Mouse (Mus musculus) G1E (cell line): Measurements from ENCODE around the gene Scaf1.

Source experiments
- CTCF ChIP-seq: IDR thresholded peaks from 2 replicates; pipeline ENCODE4 v1.5.1; 2012; ENCODE audit warnings: low read depth, low read length, inconsistent platforms, mixed read lengths
- GATA1 ChIP-seq: IDR thresholded peaks from 2 replicates; pipeline ENCODE4 v1.6.1; 2012; ENCODE audit warnings: borderline replicate concordance, low read length, inconsistent platforms, mixed read lengths
- TAL1 ChIP-seq: conservative IDR thresholded peaks from 2 replicates; pipeline ENCODE4 v1.6.1; 2012; ENCODE audit warnings: low read depth, low read length, inconsistent platforms, mixed read lengths

DNA sequence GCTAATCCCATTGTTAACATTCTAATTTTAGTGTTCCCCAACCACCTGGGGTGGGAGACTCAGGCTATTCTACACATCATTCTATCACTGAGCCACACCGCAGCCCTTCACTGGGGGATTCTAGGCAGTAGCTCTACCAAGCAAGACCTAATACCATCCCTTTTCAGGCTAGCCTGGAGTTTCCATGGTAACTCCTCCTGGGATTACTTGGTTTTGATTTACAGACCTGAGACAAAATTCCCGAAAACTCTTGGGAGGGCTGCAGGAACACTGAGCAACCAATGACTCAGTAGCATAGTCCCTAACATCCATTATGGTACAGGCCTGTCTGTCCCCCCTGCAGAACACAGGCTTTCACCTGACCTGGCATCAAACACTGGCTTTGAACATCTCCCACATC, 10.1 kb upstream of the Scaf1 start:
- TF ChIP-seq CTCF = no peak
- TF ChIP-seq GATA1 = no peak
- no peak for TF ChIP-seq TAL1
